ENCODE assay signal across 7 mouse cellular contexts in genomic region chr12:46398875-46399652, GRCm38 (mm10).
A peak's percentile ranks its signal among the peaks of the same experiment; 100 is the strongest.
DNase-seq lines count a peak whose midpoint lies in the region; ATAC-seq lines count a peak whose summit lies in the region.

No protein-coding gene starts in this region.

- no peaks in the 10 kb centered on the region for H3K27me3 ChIP-seq in hindbrain, embryonic 13.5 days
- H3K27me3 ChIP-seq in limb, embryonic 12.5 days = peaks cover 14% of the 10 kb centered on the region

- ATAC-seq in hindbrain, embryonic 13.5 days (ENCODE audit: low FRiP score) = peak; percentile 91
- peak; percentile 57; the same call in 1 of the 2 replicates for ATAC-seq in limb, embryonic 12.5 days (ENCODE audit: insufficient number of reproducible peaks, insufficient read depth, low FRiP score, low TSS enrichment, low read depth)

- WGBS in hindbrain, embryonic 13.5 days = 2% methylated on average over 23 of the region's 23 CpGs
- WGBS in limb, embryonic 12.5 days = 8% methylated on average over 23 of the region's 23 CpGs

- no peaks in the 10 kb centered on the region for H3K36me3 ChIP-seq in hindbrain, embryonic 13.5 days
- no peaks in the 10 kb centered on the region for H3K36me3 ChIP-seq in limb, embryonic 12.5 days

- peak overlapping the region; percentile 83 for H3K9ac ChIP-seq in hindbrain, embryonic 13.5 days
- H3K9ac ChIP-seq in limb, embryonic 12.5 days (replicated peaks) = peak overlapping the region; percentile 57

- 0 out of 2 replicates have a peak, but pooled peaks cover 6% of the 10 kb centered on the region for H3K4me1 ChIP-seq in hindbrain, embryonic 13.5 days (replicated peaks)
- no peaks in the 10 kb centered on the region for H3K4me1 ChIP-seq in limb, embryonic 12.5 days (replicated peaks)

- no peaks in the 10 kb centered on the region for H3K9me3 ChIP-seq in hindbrain, embryonic 13.5 days
- H3K9me3 ChIP-seq in limb, embryonic 12.5 days = no peaks in the 10 kb centered on the region

- peak; percentile 8 for DNase-seq in ovary, postnatal 36 days (ENCODE audit: low spot score)
- no peak for DNase-seq in ovary, postnatal 14 days (ENCODE audit: low spot score)
- peak; percentile 51 for DNase-seq in embryo, embryonic 9.5 days (ENCODE audit: extremely low spot score)
- peak; percentile 41 for DNase-seq in right cerebral cortex, adult 18-20 months
- no peak for DNase-seq in ovary, postnatal 10 days (ENCODE audit: low spot score)

- H3K4me3 ChIP-seq in hindbrain, embryonic 13.5 days = peak overlapping the region; percentile 52
- H3K4me3 ChIP-seq in limb, embryonic 12.5 days (replicated peaks) = peak overlapping the region; percentile 51

- H3K27ac ChIP-seq in hindbrain, embryonic 13.5 days = peak overlapping the region; percentile 89
- no peak overlapping the region for H3K27ac ChIP-seq in limb, embryonic 12.5 days

- peak overlapping the region; percentile 73 for H3K4me2 ChIP-seq in hindbrain, embryonic 13.5 days
- peak overlapping the region; percentile 78 for H3K4me2 ChIP-seq in limb, embryonic 12.5 days

Comparison
In these comparisons a context has a peak if more than half of its experiments do, and no peak if none do; other contexts are left out.
1. DNase-seq: peak in ovary, postnatal 36 days (single experiment), embryo, embryonic 9.5 days (single experiment) and right cerebral cortex, adult 18-20 months (single experiment); none in ovary, postnatal 14 days (single experiment) and ovary, postnatal 10 days (single experiment).